Mouse (Mus musculus) heart, adult 2 months (tissue): ENCODE results near the gene Map2k5.

Experiments used
- CTCF ChIP-seq: fragments of 200-600 bp; IDR thresholded peaks from 2 replicates; pipeline ENCODE4 v1.8.1; 2022; ENCODE audit warnings: antibody characterized with exemption, mild to moderate bottlenecking, moderate library complexity
- EP300 ChIP-seq: fragments of 200-500 bp; IDR thresholded peaks from 2 replicates; pipeline ENCODE4 v1.6.1; 2011; ENCODE audit warnings: low read depth, low read length, control low read depth; ENCODE audit not compliant: insufficient read depth
- POLR2A ChIP-seq: fragments of 200-500 bp; IDR thresholded peaks from 2 replicates; pipeline ENCODE4 v1.6.1; 2011; ENCODE audit warnings: mild to moderate bottlenecking, low read depth, low read length, control low read depth; ENCODE audit not compliant: insufficient read depth

DNA sequence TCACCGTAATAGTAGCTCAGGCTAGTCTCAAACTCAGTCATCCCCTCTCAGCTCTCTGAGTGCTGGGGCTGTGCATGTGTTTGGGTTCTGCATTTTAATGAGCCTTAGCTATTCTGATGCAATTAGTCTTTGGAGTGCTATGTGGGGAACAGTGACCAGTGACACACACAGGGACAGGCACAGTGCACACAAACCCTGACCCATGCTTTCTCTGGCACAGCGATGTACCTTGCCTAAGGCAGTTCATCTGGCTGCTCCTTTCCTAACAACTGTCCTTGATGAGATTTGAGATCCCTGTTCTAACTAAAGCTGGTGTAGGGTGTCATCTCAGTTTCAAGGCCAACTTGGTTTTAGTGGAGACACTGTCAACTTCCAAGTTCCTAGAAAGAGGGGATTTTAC, 162.7 kb downstream of the Map2k5 start:
- no peak for TF ChIP-seq CTCF
- no peak for TF ChIP-seq POLR2A
- TF ChIP-seq EP300 = no peak
